Mouse (Mus musculus) C2C12 (cell line): ENCODE measurements at regions not wholly inside any gene's neighbourhood (a gene's known extent, or its start where the extent isn't known, plus 50 kb on each side); places are given as distances from the start of the nearest gene placed in this dataset.

Experiments
- CTCF ChIP-seq: IDR thresholded peaks from one replicate; pipeline ENCODE4 v1.5.1; 2011; ENCODE audit not compliant: control insufficient read depth, insufficient read depth, insufficient read length
- MAX ChIP-seq: IDR thresholded peaks from one replicate; pipeline ENCODE4 v1.6.1; 2011; ENCODE audit warnings: mild to moderate bottlenecking, control low read depth
- MYOD1 ChIP-seq: IDR thresholded peaks from one replicate; pipeline ENCODE4 v1.6.1; 2011; ENCODE audit warnings: low read depth; ENCODE audit not compliant: control insufficient read depth, insufficient read length

DNA sequence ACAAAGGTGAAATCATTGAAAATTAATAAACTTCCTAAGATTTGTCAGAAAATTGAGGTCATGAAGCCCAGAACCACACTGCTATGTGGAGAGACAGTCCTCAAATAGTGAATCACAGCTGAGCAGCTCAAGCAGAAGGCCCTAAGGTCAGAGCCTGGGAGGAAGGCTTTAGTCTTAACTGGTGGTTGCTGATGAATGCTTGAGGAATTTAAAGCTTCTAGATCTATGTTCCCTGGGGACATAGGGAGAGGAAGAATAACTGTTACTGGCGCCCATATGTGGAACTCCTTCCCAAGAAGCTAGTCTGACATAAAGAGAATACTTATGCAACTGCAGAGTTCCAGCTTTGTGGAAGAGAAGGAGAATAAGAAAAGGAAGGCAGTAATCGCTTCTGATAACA is 919.5 kb downstream of the D3Ertd751e start:
- TF ChIP-seq MAX: no peak
- no peak for TF ChIP-seq CTCF
- TF ChIP-seq MYOD1: no peak
